9 mouse cellular contexts compared by ENCODE assay signal in the genomic region with DNA sequence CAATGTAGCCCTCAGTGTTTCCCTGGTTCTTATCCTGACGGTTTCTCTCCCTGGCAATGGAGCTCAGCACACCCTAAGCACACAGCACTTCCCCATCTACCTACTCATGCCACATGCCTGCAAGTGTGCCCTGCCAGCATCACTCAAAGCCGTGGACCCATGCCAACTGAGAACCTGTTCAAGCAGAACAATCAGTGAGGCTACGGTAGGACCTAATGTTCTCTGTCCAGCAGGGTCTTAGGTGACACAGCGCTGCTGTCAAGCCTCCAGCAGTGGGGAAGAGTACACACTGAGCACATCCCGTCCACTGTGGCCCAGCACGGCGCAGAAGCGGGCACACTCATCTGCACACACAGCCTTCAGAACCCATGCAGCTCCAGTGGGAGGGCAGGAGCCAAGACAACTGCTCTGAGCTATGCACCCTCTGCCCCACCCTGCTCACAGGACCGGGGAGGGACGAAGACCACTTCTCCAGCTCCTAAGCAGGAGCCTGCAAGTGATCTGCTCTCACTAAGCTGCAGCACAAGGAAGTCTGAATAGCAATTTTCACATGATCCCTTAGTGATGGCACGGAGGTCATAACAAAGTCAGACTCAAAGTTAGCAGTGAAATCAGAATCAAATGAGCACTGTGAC. TPM values are rescaled to one million over a fixed set of nuclear protein-coding genes. Genes with fewer than 3 reads are reported as not detected.
DNase-seq lines count a peak whose midpoint lies in the region; ATAC-seq lines count a peak whose summit lies in the region.
"Had no signal": no experiment of that assay in that cellular context is flagged by ENCODE, and none has a peak within 500 bp of the region (broad histone marks: within the 10 kb centered on the region; RNA-seq: fewer than 3 reads in every experiment).

No protein-coding gene starts in this region.

- 81% methylated on average over 11 of the region's 11 CpGs for WGBS in liver, embryonic 12.5 days (ENCODE audit: insufficient replicate concordance)

- ATAC-seq in liver, embryonic 12.5 days = peak; percentile 34; the same call in 1 of the 2 replicates

- no peak overlapping the region for H3K9ac ChIP-seq in liver, embryonic 12.5 days

- H3K27me3 ChIP-seq in liver, embryonic 12.5 days (replicated peaks) = no peaks in the 10 kb centered on the region

- peak; percentile 51 for DNase-seq in adrenal gland, postnatal 10 days
- no peak for DNase-seq in adrenal gland, adult 18-20 months (ENCODE audit: low spot score in 2 of 2)
- DNase-seq in liver = no peak
- DNase-seq in heart, postnatal 4 days = peak; percentile 78
- DNase-seq in lung, postnatal 25 days (ENCODE audit: low spot score) = peak; percentile 73
- DNase-seq in B cell, adult 2 months = no peak
- DNase-seq in frontal cortex, postnatal 25 days (ENCODE audit: low spot score in 2 of 2) = no peak

- H3K4me1 ChIP-seq in liver, embryonic 12.5 days = no peaks in the 10 kb centered on the region

- no peak overlapping the region for H3K4me3 ChIP-seq in liver, embryonic 12.5 days

- H3K4me2 ChIP-seq in liver, embryonic 12.5 days = no peak overlapping the region

- H3K36me3 ChIP-seq in liver, embryonic 12.5 days = peaks cover 79% of the 10 kb centered on the region

- no peaks in the 10 kb centered on the region for H3K9me3 ChIP-seq in liver, embryonic 12.5 days (replicated peaks)

- H3K27ac ChIP-seq in liver, embryonic 12.5 days = no peak overlapping the region
- H3K27ac ChIP-seq: macrophage had no signal

RNA-seq across cellular contexts. Expression of a gene that starts 46.1 kb away (rescaled TPM):
- total RNA-seq in adrenal gland, postnatal 10 days (2021) = 100 to 1,000 TPM; 149 to 150 TPM
- 100 to 1,000 TPM; 157 to 164 TPM for total RNA-seq in adrenal gland, adult 18-20 months (2021)
- polyA plus RNA-seq in liver, embryonic 12.5 days (2016; fragmentation: Nextera tagmentation; extraction: Ambion mirVana) = 65.0 and 67.0 TPM in 2 replicates
- 100 to 1,000 TPM; 156 to 166 TPM for total RNA-seq in heart, postnatal 4 days (2021)

Comparison
In these comparisons a context has a peak if more than half of its experiments do, and no peak if none do; other contexts are left out.
1. DNase-seq: peak in adrenal gland, postnatal 10 days (single experiment), heart, postnatal 4 days (single experiment) and lung, postnatal 25 days (single experiment); none in adrenal gland, adult 18-20 months (0 of 2), liver (single experiment), B cell, adult 2 months (0 of 2) and frontal cortex, postnatal 25 days (0 of 2).